In the genomic region with DNA sequence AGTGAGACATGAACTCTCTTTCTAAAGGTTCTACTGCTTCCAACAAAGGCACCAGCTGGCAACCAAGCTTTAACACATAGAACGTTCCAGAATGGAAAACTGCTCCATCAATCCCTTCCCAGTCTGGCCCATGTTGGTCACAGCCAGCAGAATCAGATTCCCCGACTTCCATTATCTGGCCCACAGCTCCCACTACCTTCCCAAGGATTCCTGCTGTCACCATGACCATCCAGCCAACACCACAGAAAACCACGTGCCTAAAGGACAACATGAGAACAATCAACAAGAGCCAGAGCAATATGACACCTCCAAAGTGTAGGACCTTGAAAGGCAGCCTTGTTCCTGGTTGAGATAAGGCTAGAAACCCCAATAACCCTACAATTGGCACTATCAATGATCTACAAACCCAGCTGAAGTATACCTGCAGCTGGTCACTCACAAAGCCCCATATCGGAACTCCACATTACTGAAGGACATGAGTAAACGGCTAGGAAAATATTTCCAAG, we compare ENCODE assay signal across 29 mouse cellular contexts. TPM values are rescaled to one million over a fixed set of nuclear protein-coding genes. Genes with fewer than 3 reads are reported as not detected.
DNase-seq lines count a peak whose midpoint lies in the region; ATAC-seq and TF ChIP-seq lines count a peak whose summit lies in the region.
"Had no signal": no experiment of that assay in that cellular context is flagged by ENCODE, and none has a peak within 500 bp of the region (broad histone marks: within the 10 kb centered on the region; RNA-seq: fewer than 3 reads in every experiment).

No protein-coding gene starts in this region.

- no peaks in the 10 kb centered on the region for H3K9me3 ChIP-seq in stomach, postnatal 0 days (ENCODE audit: control insufficient read depth, low read length)
- no peaks in the 10 kb centered on the region for H3K9me3 ChIP-seq in midbrain, embryonic 13.5 days
- H3K9me3 ChIP-seq: embryonic facial prominence, embryonic 10.5 days; forebrain, embryonic 10.5 days; liver, embryonic 15.5 days; megakaryocyte, embryonic 14.5 days; neural tube, embryonic 12.5 days had no signal

- H3K36me3 ChIP-seq in stomach, postnatal 0 days (ENCODE audit: control insufficient read depth, insufficient read depth, low read length) = no peaks in the 10 kb centered on the region
- no peaks in the 10 kb centered on the region for H3K36me3 ChIP-seq in midbrain, embryonic 13.5 days
- H3K36me3 ChIP-seq: embryonic facial prominence, embryonic 10.5 days; forebrain, embryonic 10.5 days; liver, embryonic 15.5 days; neural tube, embryonic 12.5 days had no signal

- H3K4me2 ChIP-seq in stomach, postnatal 0 days (replicated peaks; ENCODE audit: low read depth) = no peak overlapping the region
- no peak overlapping the region for H3K4me2 ChIP-seq in midbrain, embryonic 13.5 days (replicated peaks)
- H3K4me2 ChIP-seq: heart, embryonic 11.5 days; liver, embryonic 15.5 days; neural tube, embryonic 12.5 days had no signal

- no peak overlapping the region for H3K4me3 ChIP-seq in brown adipose tissue, adult 24 weeks (ENCODE audit: insufficient read depth, low read depth, low read length)
- no peak overlapping the region for H3K4me3 ChIP-seq in stomach, postnatal 0 days (ENCODE audit: low read depth, low read length)
- no peak overlapping the region for H3K4me3 ChIP-seq in midbrain, embryonic 13.5 days (replicated peaks)
- H3K4me3 ChIP-seq: embryonic facial prominence, embryonic 10.5 days; forebrain, embryonic 10.5 days; left cerebral cortex, adult 2 months; liver, embryonic 15.5 days; megakaryocyte, embryonic 14.5 days; neural tube, embryonic 12.5 days had no signal

- DNase-seq in heart, adult 11 months = peak; percentile 93
- DNase-seq in heart, postnatal 14 days = no peak
- DNase-seq in lung, postnatal 10 days = peak; percentile 33
- DNase-seq in lung, postnatal 36 days = no peak
- DNase-seq in stomach, postnatal 0 days (ENCODE audit: low spot score) = no peak
- DNase-seq: adrenal gland, postnatal 10 days; cerebellum, adult 2 months; gastrocnemius, postnatal 36 days; heart, postnatal 10 days; kidney, adult 18-20 months; kidney, postnatal 10 days; midbrain, embryonic 14.5 days; right cerebral cortex, postnatal 14 days; spleen, adult 18-20 months; thymus, adult 18-20 months had no signal

- no peak for TF ChIP-seq CTCF in stomach, postnatal 0 days (IDR thresholded peaks at IDR 0.05; ENCODE audit: low read depth)

- intact Hi-C loops in heart, postnatal 14 days (cut with DNase I) = no loop called here

- H3K27me3 ChIP-seq in stomach, postnatal 0 days (ENCODE audit: control insufficient read depth, insufficient read depth, low read length) = no peaks in the 10 kb centered on the region
- H3K27me3 ChIP-seq in midbrain, embryonic 13.5 days = no peaks in the 10 kb centered on the region
- H3K27me3 ChIP-seq: liver, embryonic 15.5 days; megakaryocyte, embryonic 14.5 days; neural tube, embryonic 12.5 days had no signal

- H3K4me1 ChIP-seq in brown adipose tissue, adult 24 weeks (ENCODE audit: control insufficient read depth, insufficient read depth, insufficient read length, low read length) = peaks cover 15% of the 10 kb centered on the region
- H3K4me1 ChIP-seq in stomach, postnatal 0 days (replicated peaks; ENCODE audit: control insufficient read depth, insufficient read depth) = no peaks in the 10 kb centered on the region
- no peaks in the 10 kb centered on the region for H3K4me1 ChIP-seq in midbrain, embryonic 13.5 days (replicated peaks)
- H3K4me1 ChIP-seq: embryonic facial prominence, embryonic 10.5 days; forebrain, embryonic 10.5 days; neural tube, embryonic 12.5 days had no signal

- ATAC-seq in stomach, postnatal 0 days (ENCODE audit: low FRiP score, low TSS enrichment) = peak; percentile 75
- no peak for ATAC-seq in midbrain, embryonic 13.5 days
- ATAC-seq: forebrain, embryonic 16.5 days; hindbrain, postnatal 0 days had no signal

- H3K9ac ChIP-seq in stomach, postnatal 0 days (ENCODE audit: low read length) = no peak overlapping the region
- no peak overlapping the region for H3K9ac ChIP-seq in midbrain, embryonic 13.5 days (replicated peaks)
- H3K9ac ChIP-seq: liver, embryonic 15.5 days; neural tube, embryonic 12.5 days had no signal

- no peak for TF ChIP-seq EP300 in stomach, postnatal 0 days (optimal IDR thresholded peaks at IDR 0.05)

- H3K27ac ChIP-seq in brown adipose tissue, adult 24 weeks (replicated peaks; ENCODE audit: low read depth, low read length) = peak overlapping the region; percentile 58
- H3K27ac ChIP-seq in stomach, postnatal 0 days (replicated peaks) = 0 out of 2 replicates have a peak overlapping the region, but pooled peaks have one; percentile 30
- no peak overlapping the region for H3K27ac ChIP-seq in midbrain, embryonic 13.5 days
- H3K27ac ChIP-seq: embryonic facial prominence, embryonic 10.5 days; forebrain, embryonic 10.5 days; hindbrain, postnatal 0 days; left cerebral cortex, adult 2 months; liver, embryonic 15.5 days; neural tube, embryonic 12.5 days had no signal

- WGBS in stomach, postnatal 0 days = 68% methylated on average over 5 of the region's 5 CpGs
- 87% methylated on average over 5 of the region's 5 CpGs for WGBS in midbrain, embryonic 13.5 days

RNA-seq across cellular contexts. Expression of a gene that starts 37.8 kb away (rescaled TPM):
- total RNA-seq in heart, postnatal 14 days (2021) = 10 to 100 TPM; 43.5 to 46.0 TPM
- 58.5 and 127 TPM in 2 replicates for polyA plus RNA-seq in brown adipose tissue, adult 24 weeks (2012; ENCODE audit: insufficient read depth, insufficient read length, missing spikeins)
- polyA plus RNA-seq in stomach, postnatal 0 days (2015; fragmentation: Nextera tagmentation; extraction: Ambion mirVana) = 0.42 and 0.87 TPM in 2 replicates
- polyA plus RNA-seq in midbrain, embryonic 13.5 days (2015; fragmentation: Nextera tagmentation; extraction: Ambion mirVana) = 0.13 TPM in 1 of 2 replicates, not detected in the other
- polyA plus RNA-seq: embryonic facial prominence, embryonic 10.5 days; forebrain, embryonic 10.5 days; heart, embryonic 11.5 days; hindbrain, embryonic 11.5 days; hindbrain, postnatal 0 days; neural tube, embryonic 12.5 days had no signal

RNA-seq across cellular contexts. Expression of a gene that starts 57.0 kb away (rescaled TPM):
- total RNA-seq in heart, postnatal 14 days (2021) = 1 to 10 TPM in 1 of 2 experiments, under 1 TPM in 1; 0.22 to 1.4 TPM
- not detected in 2 replicates for polyA plus RNA-seq in brown adipose tissue, adult 24 weeks (2012; ENCODE audit: insufficient read depth, insufficient read length, missing spikeins)
- polyA plus RNA-seq in stomach, postnatal 0 days (2015; fragmentation: Nextera tagmentation; extraction: Ambion mirVana) = 0.15 and 0.18 TPM in 2 replicates
- not detected in 2 replicates for polyA plus RNA-seq in midbrain, embryonic 13.5 days (2015; fragmentation: Nextera tagmentation; extraction: Ambion mirVana)
- total RNA-seq: hindbrain, postnatal 0 days; layer of hippocampus, postnatal 10 days; left cerebral cortex, adult 2 months; left cerebral cortex, postnatal 36 days had no signal
- polyA plus RNA-seq: embryonic facial prominence, embryonic 10.5 days; forebrain, embryonic 16.5 days; heart, embryonic 11.5 days; hindbrain, postnatal 0 days; neural tube, embryonic 12.5 days had no signal

Comparison
In these comparisons a context has a peak if more than half of its experiments do, and no peak if none do; other contexts are left out.
1. DNase-seq: peak in heart, adult 11 months (single experiment) and lung, postnatal 10 days (single experiment); none in heart, postnatal 14 days (0 of 2), lung, postnatal 36 days (single experiment) and stomach, postnatal 0 days (single experiment).
2. RNA of a gene that starts 37.8 kb away (polyA plus RNA-seq): 58.5 to 127 TPM in brown adipose tissue, adult 24 weeks; 0.42 to 0.87 TPM in stomach, postnatal 0 days and 0.13 TPM in midbrain, embryonic 13.5 days; every median in the first group is over 10 times any median in the second.